Mouse (Mus musculus): ENCODE results near the gene Myo1c.

The Myo1c gene

GRCm38 (mm10) chr11:75716661-75717325 is 66.5 kb downstream of the Myo1c start:
- no peak for DNase-seq (ENCODE audit: low read depth)

DNA sequence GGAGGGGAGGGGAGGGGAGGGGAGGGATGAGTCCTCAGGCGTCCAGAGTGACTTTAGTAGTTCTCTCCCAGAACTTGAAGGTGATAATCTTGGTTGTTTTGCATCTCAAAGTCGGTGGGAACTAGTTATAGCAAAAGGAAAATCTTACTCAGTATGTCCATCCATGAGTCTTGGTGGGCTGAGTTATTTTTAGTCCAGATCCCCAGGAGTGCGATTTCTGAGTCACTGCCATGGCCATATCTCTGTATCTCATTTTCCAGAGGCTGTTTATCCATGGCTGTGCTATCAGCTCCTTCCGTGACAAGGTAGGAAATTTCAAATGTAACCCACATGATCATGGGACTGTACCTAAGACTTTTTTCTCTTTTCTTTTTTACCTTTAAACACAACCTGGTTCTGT is 72.0 kb downstream of the Myo1c start:
- no peak for DNase-seq (ENCODE audit: low read depth)
